Mouse (Mus musculus) liver, embryonic 14.5 days (tissue): ENCODE results near the gene Ptn. TPM values are rescaled to one million over a fixed set of nuclear protein-coding genes. Genes with fewer than 3 reads are reported as not detected.
A peak's percentile ranks its signal among the peaks of the same experiment; 100 is the strongest.

Experiments
- ATAC-seq: fragments of 200-750 bp; cut with Nextera tagmentation; 2 replicates; pipeline ENCODE4 v1.8.0; 2017; ENCODE audit warnings: moderate number of reproducible peaks, mild to moderate bottlenecking, moderate library complexity; ENCODE audit not compliant: insufficient read depth
- DNase-seq, 3 experiments: peaks; one replicate each; pipeline ENCODE4 v3.0.0-alpha.2; 2012 to 2013; ENCODE audit warnings: low read depth in 3 of 3, low spot score in 3 of 3
- H3K27ac ChIP-seq: fragments of 300-500 bp; sonication (generic); 2 replicates; pipeline ENCODE4 v1.5.1; 2014; ENCODE audit warnings: moderate library complexity, mild to moderate bottlenecking, control low read depth, inconsistent platforms
- H3K27me3 ChIP-seq: fragments of 300-500 bp; sonication (generic); 2 replicates; pipeline ENCODE4 v1.6.1; 2014; ENCODE audit warnings: mild to moderate bottlenecking, low read length, moderate library complexity; ENCODE audit not compliant: control insufficient read depth, insufficient read depth
- H3K36me3 ChIP-seq: fragments of 300-500 bp; sonication (generic); replicated peaks from 2 replicates; pipeline ENCODE4 v1.6.1; 2014; ENCODE audit warnings: low read depth; ENCODE audit not compliant: control insufficient read depth, insufficient read depth
- H3K4me1 ChIP-seq, 2 experiments: fragments of 200-500 bp in 1 of 2; fragments of 300-500 bp in 1 of 2; sonication (generic) in 1 of 2; replicated peaks; 2 replicates each; pipeline ENCODE4 v1.6.1; 2012 to 2014; ENCODE audit warnings: antibody characterized with exemption in 1 of 2, inconsistent platforms in 1 of 2, low read length in 1 of 2; ENCODE audit not compliant: control insufficient read depth in 2 of 2, insufficient read depth in 2 of 2
- H3K4me2 ChIP-seq: fragments of 300-500 bp; sonication (generic); 2 replicates; pipeline ENCODE4 v1.6.1; 2014; ENCODE audit warnings: low read depth, mild to moderate bottlenecking, control low read depth, moderate library complexity
- H3K4me3 ChIP-seq, 2 experiments: fragments of 200-500 bp in 1 of 2; fragments of 300-500 bp in 1 of 2; sonication (generic) in 1 of 2; 2 replicates each; pipeline ENCODE4 v1.5.1; 2012 to 2014; ENCODE audit warnings: low read depth in 2 of 2, low read length in 2 of 2, mild to moderate bottlenecking in 2 of 2, control low read depth in 1 of 2, inconsistent platforms in 1 of 2, moderate library complexity in 1 of 2; ENCODE audit not compliant: insufficient read depth in 1 of 2
- H3K9ac ChIP-seq: fragments of 300-500 bp; sonication (generic); replicated peaks from 2 replicates; pipeline ENCODE4 v1.6.1; 2014; ENCODE audit warnings: mild to moderate bottlenecking, control low read depth, moderate library complexity
- H3K9me3 ChIP-seq: fragments of 300-500 bp; sonication (generic); 2 replicates; pipeline ENCODE4 v1.6.1; 2016; ENCODE audit warnings: low read length, mixed read lengths; ENCODE audit not compliant: control insufficient read depth
- CTCF ChIP-seq: IDR thresholded peaks from 2 replicates; pipeline ENCODE4 v1.5.1; 2016; ENCODE audit warnings: antibody characterized with exemption, low read depth, control low read depth
- EP300 ChIP-seq: IDR thresholded peaks from 2 replicates; pipeline ENCODE4 v1.6.1; 2016; ENCODE audit warnings: antibody characterized with exemption, low read depth
- WGBS: fragments of 180-500 bp; shearing (Covaris S2); extraction: QIAGEN DNeasy Blood & Tissue Kit; methylation state at CpG from one replicate; pipeline ENCODE4 v1.1.7; 2014; ENCODE audit not compliant: insufficient replicate concordance; 5-methylcytosine and 5-hydroxymethylcytosine counted together
- polyA plus RNA-seq, 2 experiments: library from polyadenylated mRNA; depleted of rRNA in 1 of 2; stranded (reverse) in 1 of 2; unstranded in 1 of 2; fragments of >200 nt; fragmentation: Nextera tagmentation in 1 of 2; extraction: Ambion mirVana in 1 of 2; gene quantifications; 2 replicates each; pipeline versions ENCODE4 v1.2.1 to v1.2.3; 2012 to 2014

Ptn gene
- polyA plus RNA-seq, 2 experiments: 7.9 to 9.4 TPM

GRCm38 (mm10) chr6:36808306-36809058 lies 1.5 kb downstream of the Ptn start:
- Histone ChIP-seq H3K9ac (no peak overlapping the region), H3K4me2 (no peak overlapping the region), H3K4me3 (0 out of 4 replicates have a peak overlapping the region, but pooled peaks of 1 of the 2 experiments have one; percentile 4), H3K36me3 (no peaks in the 10 kb centered on the region), H3K27me3 (peaks cover 6% of the 10 kb centered on the region; the same call in 1 of the 2 replicates), H3K4me1 (no peaks in the 10 kb centered on the region), H3K9me3 (no peaks in the 10 kb centered on the region), H3K27ac (no peak overlapping the region)
- 54% methylated on average over 7 of the region's 7 CpGs for WGBS
- no peak for ATAC-seq
- TF ChIP-seq EP300 (no peak), CTCF (no peak)
- DNase-seq: no peak

DNA sequence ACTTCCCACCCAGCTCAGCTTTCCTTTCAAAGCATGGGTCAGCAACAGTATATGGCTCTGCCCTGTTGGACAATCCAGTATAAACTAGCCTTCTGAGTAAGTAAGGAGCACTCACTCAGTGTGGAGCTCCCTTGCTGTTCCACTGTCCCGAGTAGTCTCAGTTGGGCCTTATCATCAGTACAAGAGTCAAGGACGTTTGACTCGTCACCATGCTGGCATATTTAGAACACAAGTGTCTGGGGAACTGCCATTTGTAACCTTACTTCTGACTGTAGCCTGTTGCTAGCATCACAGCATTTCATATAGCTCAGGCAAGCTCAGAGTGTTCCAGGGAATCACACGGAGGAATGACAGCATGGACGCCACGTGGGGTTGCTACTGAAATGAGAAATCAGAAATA lies 3.1 kb downstream of the Ptn start:
- no peak overlapping the region for H3K4me2 ChIP-seq
- TF ChIP-seq CTCF: no peak
- TF ChIP-seq EP300: no peak
- DNase-seq (no peak), ATAC-seq (no peak)
- H3K9me3 ChIP-seq: no peaks in the 10 kb centered on the region
- no peaks in the 10 kb centered on the region for H3K4me1 ChIP-seq
- no peaks in the 10 kb centered on the region for H3K36me3 ChIP-seq
- no peak overlapping the region for H3K9ac ChIP-seq
- H3K27me3 ChIP-seq: peaks cover 6% of the 10 kb centered on the region; the same call in 1 of the 2 replicates
- no peak overlapping the region for H3K27ac ChIP-seq
- H3K4me3 ChIP-seq: no peak overlapping the region
- WGBS: 63% methylated on average over 6 of the region's 6 CpGs

DNA sequence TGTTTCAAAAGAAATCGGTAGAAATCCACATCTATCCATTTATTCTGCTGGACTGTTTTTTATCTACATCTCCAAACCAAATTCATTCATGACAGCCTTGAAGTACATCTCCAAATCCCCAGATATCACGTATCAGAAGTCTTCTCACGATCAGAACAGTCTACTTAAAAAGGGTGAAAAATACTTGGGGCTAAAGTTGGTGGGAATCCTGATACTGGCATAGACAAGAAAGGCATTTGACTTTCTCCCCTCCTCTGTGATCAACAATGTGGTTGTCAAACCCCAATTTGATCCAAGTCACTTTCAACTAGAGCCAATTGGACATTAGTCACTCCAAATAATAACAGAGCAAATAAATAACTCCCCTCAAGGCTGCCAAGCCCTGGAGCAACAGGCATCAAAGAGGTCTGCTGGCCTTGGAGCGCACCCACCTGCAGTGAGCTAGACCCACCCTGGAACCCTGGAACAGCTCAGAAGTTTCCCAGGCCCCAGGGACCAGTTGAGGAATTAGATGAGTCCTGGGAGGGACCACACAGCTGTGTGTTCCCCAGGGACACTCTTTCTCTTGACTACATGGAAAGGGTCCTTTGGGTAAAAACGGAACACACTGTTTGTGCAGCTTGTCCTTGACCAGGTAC lies 9.6 kb downstream of the Ptn start:
- H3K27me3 ChIP-seq: no peaks in the 10 kb centered on the region
- 54% methylated on average over 5 of the region's 5 CpGs for WGBS
- no peak for TF ChIP-seq CTCF
- TF ChIP-seq EP300: no peak
- ATAC-seq (no peak), DNase-seq (no peak)
- H3K36me3 ChIP-seq: no peaks in the 10 kb centered on the region
- H3K9me3 ChIP-seq: no peaks in the 10 kb centered on the region
- H3K4me3 ChIP-seq: no peak overlapping the region
- no peak overlapping the region for H3K4me2 ChIP-seq
- H3K27ac ChIP-seq: no peak overlapping the region
- no peak overlapping the region for H3K9ac ChIP-seq
- H3K4me1 ChIP-seq: no peaks in the 10 kb centered on the region

GRCm38 (mm10) chr6:36797066-36797655 lies 12.9 kb downstream of the Ptn start:
- 42% methylated on average over 3 of the region's 3 CpGs for WGBS
- no peak for ATAC-seq
- no peak for TF ChIP-seq CTCF
- TF ChIP-seq EP300: no peak

DNA sequence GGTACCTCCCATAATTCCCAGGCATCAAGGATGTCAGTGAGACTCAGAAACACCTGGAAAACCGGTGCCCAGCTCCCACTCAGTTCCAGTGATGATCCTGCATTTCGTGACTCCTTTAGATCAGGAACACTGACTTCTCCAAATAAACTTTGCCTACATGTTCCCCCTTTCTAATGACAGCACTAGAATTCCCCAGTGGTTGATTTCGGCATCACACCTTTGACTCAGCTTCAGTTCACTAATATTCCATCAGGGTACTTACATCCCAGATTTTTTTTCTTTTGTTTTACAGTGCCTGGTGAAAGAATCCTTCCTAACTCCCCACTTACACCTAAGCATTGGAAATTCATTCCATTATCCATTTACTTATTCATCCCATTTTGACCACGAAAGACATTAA lies 15.5 kb downstream of the Ptn start:
- TF ChIP-seq CTCF: no peak
- TF ChIP-seq EP300: no peak
- Histone ChIP-seq H3K36me3 (no peaks in the 10 kb centered on the region), H3K4me1 (no peaks in the 10 kb centered on the region), H3K27me3 (no peaks in the 10 kb centered on the region), H3K9me3 (no peaks in the 10 kb centered on the region), H3K4me3 (no peak overlapping the region), H3K27ac (no peak overlapping the region), H3K9ac (no peak overlapping the region), H3K4me2 (no peak overlapping the region)
- ATAC-seq (no peak), DNase-seq (no peak)
- 54% methylated on average over 4 of the region's 4 CpGs for WGBS

More at GRCm38 (mm10) chr6:36797066-36797655, 12.9 kb downstream of the Ptn start:
- H3K36me3 ChIP-seq: no peaks in the 10 kb centered on the region
- H3K4me2 ChIP-seq: no peak overlapping the region
- no peaks in the 10 kb centered on the region for H3K27me3 ChIP-seq
- no peak overlapping the region for H3K4me3 ChIP-seq
- DNase-seq: no peak
- H3K4me1 ChIP-seq: no peaks in the 10 kb centered on the region
- no peak overlapping the region for H3K9ac ChIP-seq
- no peak overlapping the region for H3K27ac ChIP-seq
- H3K9me3 ChIP-seq: no peaks in the 10 kb centered on the region
